Mouse (Mus musculus) thymus, adult 2 months (tissue): ENCODE data around the gene Sema6b.

ENCODE experiments used
- CTCF ChIP-seq: fragments of 200-500 bp; IDR thresholded peaks from 2 replicates; pipeline ENCODE4 v1.5.1; 2012; ENCODE audit warnings: mild to moderate bottlenecking, control low read depth, low read length, moderate library complexity, borderline replicate concordance; ENCODE audit not compliant: control insufficient read depth, poor library complexity, insufficient read depth; ENCODE audit errors: extremely low read depth
- POLR2A ChIP-seq: fragments of 200-500 bp; IDR thresholded peaks from 2 replicates; pipeline ENCODE4 v1.6.1; 2012; ENCODE audit warnings: mild to moderate bottlenecking, low read length, control low read depth, moderate library complexity; ENCODE audit not compliant: control insufficient read depth, poor library complexity, insufficient read depth; ENCODE audit errors: extremely low read depth

GRCm38 (mm10) chr17:56121826-56122225 is 18.3 kb downstream of the Sema6b start, which contains the start of gene Lrg1:
- TF ChIP-seq CTCF (no peak), POLR2A (no peak)
